Mouse (Mus musculus) gastrocnemius, adult 18-20 months (tissue): ENCODE measurements around the gene Gm813. TPM values are rescaled to one million over a fixed set of nuclear protein-coding genes. Genes with fewer than 3 reads are reported as not detected.
A peak's percentile ranks its signal among the peaks of the same experiment; 100 is the strongest.
"Not testable (repeated sequence)": the region's sequence is repeated elsewhere in the genome, so short reads cannot be mapped to it uniquely, and the experiment has no call there.

ENCODE experiments used
- DNase-seq: peaks from one replicate; pipeline ENCODE4 v3.0.0; 2021; ENCODE audit warnings: low spot score
- long read RNA-seq, 2 experiments: library from polyadenylated mRNA; stranded (forward); transcript quantifications; one replicate each; pipeline ENCODE4 v2.0.0; 2021
- total RNA-seq, 2 experiments: library from RNA; stranded (reverse); gene quantifications; 2 replicates each; pipeline ENCODE4 v1.2.3; 2021

Gm813 gene
- total RNA-seq = not detected
- long read RNA-seq, experiment 1 = 0 reads
- long read RNA-seq, experiment 2 = 0 reads

DNA sequence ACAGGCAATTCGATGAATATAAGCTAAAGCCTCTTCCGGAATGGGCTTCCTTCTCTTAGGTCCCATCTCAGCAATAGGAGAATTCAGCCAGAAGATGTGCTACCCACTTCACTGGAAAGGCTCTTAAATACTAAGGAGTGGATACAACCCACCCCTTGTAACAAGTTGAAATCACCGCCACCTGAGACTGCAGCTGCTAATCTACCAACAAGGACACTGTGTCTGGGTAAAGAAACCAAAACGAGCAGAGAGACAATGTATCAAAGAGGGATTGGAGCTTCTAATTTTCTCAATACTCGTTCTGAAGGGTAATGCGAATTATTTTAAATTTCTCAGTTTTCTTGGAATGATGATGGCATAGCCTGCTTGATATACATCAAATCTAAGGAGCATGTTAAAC lies at the start of gene Gm813:
Gene Gm813 (minus strand): TSS at position 101 of the 400 bp plus-strand sequence.
- DNase-seq = no peak

DNA sequence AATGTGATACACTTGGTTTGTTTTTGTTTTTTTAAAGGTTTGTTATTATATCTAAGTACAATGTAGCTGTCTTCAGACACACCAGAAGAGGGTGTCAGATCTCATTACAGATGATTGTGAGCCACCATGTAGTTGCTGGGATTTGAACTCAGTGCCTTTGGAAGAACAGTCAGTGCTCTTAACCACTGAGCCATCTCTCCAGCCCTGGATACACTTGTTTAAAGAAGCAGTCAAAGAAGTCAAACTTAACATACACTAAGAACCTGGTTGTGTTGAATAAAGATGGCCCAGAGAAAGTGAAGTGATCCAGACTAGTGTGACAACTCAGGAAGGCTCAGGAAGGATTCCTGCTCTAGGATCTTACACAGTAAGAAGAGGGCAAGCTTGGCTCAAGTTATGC lies 48.4 kb upstream of the Gm813 start:
- DNase-seq = not testable (repeated sequence)

DNA sequence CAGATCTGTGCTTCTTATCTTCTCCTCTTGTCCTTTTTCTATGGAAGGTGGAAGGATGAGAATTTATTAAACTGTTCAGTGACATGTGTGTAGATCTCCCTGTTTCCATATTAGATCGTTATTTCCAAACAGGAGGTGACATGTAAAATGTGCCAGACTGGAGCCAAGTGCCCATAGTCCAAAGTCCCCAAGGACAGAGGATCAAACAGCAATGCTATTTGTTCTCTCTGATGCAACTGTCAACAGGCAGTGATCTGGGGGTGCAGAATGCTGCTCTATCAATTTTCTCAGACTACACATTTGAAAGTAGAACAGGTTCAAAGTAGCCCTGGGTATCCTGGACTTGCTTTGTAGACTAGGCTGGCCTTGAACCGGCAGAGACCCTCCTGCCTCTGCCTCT lies 47.0 kb upstream of the Gm813 start:
- DNase-seq = no peak

DNA sequence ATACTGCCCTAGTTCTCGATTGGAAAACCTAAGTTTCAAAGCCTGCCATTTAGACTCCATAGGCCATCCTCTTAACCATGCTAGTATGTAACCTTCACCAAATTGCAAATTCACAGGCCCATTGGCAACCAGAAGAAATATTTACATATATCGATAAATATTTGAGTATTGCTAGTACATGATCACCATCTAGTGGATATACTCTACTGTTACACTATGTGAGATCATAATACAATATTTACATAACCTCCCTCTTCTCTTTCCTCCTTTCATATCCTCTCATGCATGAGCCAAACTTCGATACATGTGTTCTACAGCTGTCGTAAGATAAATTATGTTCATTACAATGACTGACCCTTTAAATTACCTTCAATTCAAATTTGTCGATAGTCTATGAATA lies 46.2 kb upstream of the Gm813 start:
- no peak for DNase-seq

DNA sequence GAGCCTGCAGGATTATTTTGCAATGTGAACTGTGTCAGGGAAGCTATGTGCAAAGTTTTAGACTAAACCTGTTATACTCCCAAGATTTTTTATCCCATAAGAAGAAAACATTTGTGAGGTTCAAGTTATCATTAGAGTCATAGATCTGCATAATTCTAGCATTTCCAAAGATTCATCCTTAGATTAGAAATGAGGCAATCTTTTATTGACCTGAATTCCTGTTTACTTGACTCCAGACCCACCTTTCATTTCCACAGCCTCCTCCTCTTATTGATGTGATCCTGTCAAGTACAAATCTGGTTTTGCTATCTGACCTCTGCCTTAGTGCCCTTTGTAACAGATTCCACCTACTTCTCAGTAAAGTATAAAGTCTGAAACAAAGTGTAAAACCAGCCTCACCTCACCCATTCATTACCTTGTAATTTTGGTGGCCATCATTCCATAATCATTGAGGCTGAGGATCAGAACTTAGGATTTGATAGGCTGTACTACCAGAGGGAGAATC lies 45.6 kb upstream of the Gm813 start:
- no peak for DNase-seq

DNA sequence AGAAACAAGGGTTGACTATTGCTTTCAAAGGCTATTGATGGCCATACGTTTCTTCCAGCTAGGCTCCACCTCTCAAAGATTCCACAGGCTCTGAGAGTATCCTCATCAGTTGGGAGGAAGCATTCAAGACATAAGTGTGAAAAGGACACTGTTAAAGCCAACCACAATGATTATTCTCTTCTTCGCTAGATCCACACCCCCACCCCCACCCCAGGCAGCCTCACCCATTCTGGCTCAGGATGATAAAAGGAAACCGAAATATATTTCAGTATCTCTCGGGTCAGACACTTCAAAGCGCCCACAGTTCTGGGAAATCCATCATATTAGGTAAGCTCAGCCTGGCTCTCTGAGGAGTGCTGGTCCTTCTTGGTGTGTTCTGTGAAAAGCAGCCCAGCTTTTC lies 45.0 kb upstream of the Gm813 start:
- no peak for DNase-seq

DNA sequence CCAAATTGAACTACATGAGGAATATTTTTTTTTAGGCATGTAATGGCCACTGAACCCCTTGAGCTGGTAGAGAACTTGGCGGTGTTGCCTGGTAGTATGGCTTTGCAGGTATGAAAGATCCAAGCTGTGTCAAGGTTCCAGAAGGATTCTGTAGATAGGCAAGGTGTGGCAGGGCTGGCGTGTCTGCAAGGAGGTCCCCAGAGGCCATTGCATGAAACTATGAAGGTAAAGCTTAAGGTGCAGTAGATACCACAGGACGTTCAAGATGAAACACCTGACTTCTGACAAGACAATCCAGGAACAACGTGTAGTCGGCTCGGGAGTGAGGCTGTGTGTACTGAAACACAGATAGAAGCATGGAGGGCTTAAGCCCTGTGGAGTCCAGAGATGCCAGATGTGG lies 41.9 kb upstream of the Gm813 start:
- DNase-seq = no peak

DNA sequence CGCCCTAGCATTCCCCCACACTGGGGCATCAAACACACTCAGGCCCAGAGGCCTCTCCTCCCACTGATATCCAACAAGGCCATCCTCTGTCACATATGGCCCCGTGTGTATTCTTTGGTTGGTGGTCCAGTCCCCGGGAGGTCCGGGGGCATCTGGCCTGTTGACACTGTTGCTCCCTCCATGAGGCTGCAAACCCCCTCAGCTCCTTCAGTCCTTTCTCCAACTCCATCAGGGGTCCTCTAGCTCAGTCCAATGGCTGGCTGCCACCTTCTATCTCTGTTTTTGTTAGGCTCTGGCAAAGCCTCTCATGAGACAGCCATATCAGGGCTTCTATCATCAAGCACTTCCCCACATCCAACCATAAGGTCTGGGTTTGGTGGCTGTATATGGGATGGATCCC lies 39.7 kb upstream of the Gm813 start:
- DNase-seq = no peak

DNA sequence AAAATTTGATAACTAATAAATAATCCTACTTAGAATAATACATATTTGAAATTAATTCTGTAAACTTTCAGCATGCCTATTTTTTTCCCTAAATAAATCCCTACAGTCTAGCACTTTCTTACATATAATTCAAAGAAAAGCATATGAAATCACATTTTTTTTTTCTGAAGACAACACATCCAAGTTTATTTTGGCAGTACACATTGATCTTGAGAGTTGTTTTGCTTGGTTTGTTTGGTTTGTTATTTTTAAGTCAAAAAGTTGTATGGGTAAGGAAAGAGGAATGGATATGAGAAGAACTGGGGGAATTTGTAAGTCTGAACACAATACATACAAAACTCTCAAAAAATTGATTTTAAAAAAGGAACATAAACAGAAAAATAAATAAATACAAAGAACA lies 39.0 kb upstream of the Gm813 start:
- no peak for DNase-seq

DNA sequence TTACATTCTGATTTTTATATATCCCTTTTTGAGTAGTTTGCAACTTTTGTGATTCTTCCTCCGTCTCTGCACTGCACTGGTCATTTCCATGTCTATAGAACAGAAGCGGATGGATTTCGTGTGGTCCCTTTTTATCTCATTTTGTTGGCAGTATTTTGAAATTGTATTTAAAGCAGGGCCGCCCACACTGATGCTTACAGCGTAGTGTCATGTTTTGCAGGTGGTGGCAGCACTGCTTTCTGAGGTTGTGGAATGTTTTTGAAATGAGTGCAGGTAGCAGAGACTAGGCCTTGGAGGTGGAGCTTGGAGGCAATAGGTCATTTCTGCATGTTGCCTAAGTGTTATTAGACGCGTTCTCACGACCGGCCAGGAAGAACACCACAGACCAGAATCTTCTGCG lies 33.2 kb upstream of the Gm813 start:
- no peak for DNase-seq

DNA sequence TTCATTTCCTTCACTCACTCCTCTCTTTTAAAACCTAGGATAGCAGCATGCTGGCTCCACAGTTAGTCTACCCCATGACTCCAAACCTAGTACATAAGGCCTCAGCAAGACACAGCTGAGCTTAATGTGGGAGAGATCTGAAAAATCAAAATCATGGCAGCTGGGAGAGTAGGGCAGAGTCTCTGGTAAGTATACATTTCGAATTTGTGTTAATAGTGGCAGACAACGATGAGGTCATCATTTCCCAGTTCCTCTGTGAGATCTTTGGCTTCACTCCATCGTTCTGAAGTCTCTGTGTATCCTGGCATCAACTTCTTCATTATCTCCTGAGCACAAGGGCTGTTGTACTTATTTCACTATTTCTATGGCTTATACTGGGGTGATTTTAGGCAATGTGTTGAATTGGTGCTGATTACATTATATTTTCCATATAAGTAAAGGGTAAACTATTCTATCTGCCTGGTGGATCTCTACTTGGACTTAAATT lies 22.0 kb upstream of the Gm813 start, which contains the start of gene E330017A01Rik:
Gene E330017A01Rik (minus strand): TSS at position 51 of the 487 bp plus-strand sequence.
- no peak for DNase-seq

DNA sequence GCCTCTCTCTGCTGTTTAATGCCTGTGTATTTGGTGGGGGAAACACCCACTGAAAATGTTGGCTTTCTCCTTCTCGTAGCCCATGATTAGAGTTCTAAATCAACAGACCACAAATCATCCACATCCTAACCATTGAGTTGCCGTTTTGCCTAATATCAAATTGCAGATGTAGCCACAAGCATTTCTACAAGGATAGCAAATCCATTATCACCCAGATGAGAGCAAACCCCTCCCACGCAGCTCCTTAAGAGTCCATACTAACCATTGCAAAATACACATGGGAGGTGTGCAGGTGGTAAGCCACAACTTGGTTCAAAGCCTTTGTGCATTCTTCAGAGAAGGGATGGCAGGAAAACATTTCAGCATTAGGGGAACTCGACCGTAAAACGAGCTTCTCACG lies 21.2 kb upstream of the Gm813 start:
- DNase-seq = no peak

DNA sequence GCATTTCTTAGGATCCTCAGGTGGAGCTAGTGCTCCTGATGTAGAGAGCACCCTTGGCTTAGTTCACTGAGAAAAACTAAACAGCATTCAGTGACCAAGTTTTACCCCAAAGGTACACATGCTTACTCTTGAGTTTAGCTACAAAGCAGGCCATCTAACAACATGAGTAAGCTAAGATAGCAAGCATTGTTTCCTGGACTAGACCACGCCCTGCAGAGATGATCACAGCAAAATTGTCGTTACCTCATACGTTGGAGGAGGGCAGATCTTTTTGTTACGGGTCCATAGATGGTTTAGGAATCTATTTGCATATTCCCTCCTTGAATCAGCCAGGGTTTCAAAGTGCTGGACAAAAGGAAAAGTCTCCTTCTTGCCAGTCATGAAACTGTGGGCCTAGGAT lies 20.7 kb upstream of the Gm813 start:
- DNase-seq = no peak

DNA sequence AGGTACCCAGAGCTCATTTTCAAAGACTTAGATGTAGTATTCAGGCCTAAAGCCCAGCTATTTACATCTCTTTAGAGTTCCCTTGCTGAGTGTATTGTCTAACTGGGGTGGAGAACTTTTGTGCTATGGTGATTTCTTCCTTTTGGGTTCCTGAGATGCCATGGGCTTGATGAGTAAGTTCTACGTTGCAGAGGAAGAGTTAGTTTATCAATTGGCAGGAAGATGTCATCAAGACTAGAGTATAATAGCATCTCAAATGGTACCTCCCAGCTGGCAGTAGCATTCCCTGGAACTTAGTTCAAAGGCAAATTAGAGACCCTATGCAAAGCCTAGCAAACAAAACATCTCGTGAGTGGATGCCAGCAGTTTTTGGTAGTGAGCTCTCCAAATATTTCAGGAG lies 19.1 kb upstream of the Gm813 start:
- DNase-seq = no peak

DNA sequence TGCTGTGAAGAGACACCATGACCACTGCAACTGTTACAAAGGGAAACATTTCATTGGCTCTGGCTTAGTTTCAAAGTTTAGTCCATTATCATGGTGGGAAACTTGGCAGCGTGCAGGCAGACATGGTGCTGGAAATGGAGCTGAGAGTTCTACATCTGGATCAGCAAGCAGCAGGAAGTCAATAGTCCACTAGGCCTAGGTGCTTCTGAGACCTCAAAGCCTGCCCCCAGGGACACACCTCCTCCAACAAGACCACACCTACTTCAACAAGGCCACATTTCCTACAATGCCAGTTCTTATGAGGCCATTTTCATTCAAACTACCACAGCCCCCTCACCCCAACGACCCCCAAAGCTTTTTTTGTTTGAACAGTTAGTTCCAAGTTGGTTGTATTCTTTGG lies 13.0 kb upstream of the Gm813 start:
- no peak for DNase-seq

DNA sequence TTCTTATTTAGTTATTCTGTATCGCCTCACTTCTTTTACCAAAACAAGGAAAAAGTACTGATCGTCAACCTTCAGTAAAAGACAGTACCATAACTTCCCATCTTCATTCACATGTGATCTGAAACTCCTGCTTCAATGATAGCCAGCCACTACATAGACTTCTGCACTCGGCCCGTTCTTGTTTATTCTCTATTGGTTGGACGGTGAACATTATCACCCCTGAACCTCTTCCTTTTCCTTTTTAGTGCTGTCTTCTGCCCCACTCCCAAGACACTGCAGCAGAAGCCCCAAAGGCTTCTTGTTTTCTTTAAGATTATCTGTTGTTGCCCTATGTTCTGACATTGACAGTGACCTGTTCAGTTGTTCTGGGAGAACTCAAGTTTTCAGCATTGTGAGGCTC lies 12.2 kb upstream of the Gm813 start:
- DNase-seq = no peak

DNA sequence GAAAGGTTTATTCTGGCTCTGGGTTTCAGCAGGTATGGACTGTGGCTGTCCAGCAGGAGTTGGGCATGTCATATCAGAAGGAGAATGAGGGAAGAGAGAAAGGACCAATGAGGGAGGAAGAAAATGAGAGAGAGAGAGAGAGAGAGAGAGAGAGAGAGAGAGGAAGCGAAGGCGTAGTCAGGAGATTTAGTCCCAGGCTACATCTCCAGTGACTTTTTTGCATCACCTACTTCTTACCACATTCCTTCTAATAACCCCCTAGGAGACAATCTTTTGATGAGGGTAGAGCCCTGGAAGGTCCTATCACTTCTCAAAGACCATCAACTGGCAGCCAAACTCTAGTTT lies 11.5 kb upstream of the Gm813 start:
- DNase-seq = no peak

DNA sequence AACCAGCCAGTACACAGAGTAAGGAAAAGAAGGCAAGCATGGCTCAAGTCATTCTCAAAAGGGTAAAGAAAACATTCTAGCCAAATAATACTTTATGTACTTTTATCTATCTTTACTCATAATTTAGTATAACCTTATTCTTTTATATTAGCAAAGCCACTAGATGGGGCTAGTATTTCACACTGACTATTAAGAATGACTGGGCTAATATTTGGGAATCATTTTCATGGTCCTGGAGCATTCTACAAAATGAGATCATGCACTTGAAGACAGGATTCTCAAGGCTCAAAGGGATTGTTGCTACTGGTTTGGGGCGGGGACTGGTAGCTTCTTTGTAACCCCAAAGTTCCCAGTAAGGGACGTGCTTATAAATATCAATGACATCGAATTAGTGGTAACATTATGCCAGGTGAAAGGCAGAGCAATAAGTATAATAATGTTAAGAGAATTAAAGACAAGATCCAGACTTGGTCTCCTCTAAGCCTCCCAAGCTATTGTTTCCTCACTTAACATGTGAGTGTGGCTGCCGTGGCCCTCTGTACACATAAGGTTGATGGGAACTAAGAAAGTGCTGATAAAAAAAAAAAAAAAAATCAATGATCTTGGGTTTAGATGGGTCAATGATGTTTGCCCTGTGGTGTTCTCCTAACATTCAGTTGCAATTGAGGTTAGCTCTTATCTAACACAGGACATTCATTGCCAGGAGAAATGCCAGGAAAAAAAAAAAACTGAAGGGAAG lies 11.0 kb upstream of the Gm813 start:
- DNase-seq = no peak

DNA sequence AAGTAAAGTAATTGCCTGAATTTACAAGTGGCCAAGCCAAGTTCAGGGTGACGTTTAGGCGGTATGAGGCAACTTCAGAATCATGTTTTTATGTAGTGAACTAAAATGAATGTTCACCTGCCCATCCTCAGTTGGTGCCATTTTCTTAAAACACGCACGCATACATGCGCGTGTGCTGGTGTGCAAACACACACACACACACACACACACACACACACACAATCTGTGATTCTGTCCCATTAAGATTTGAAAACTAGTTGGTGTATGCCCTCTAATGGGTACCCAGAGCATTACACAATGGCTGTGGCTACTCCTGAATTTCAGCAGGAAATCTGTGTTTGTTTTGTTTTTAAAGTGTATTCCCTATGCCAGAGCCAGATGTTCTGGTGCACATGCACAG lies 7.2 kb upstream of the Gm813 start:
- DNase-seq = peak; percentile 51

DNA sequence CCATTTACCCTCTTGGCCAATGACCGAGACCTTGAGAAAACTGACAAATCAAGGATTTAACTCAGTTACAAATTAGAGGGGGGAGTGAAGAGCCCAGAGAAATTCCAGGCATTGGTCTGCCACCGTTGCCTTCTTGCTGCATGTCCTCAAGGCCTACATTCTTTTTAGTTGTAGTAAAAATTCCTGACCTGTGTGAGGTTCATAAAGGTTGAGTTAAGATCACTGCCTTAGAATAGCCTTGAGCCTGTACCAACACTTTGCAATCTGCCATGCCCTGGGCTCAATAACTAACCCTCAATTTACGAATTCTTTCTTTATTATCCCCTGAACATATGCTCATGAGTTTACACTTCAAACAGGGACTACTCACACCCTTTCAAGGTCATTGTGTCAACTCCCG lies 6.3 kb upstream of the Gm813 start:
- DNase-seq = no peak

DNA sequence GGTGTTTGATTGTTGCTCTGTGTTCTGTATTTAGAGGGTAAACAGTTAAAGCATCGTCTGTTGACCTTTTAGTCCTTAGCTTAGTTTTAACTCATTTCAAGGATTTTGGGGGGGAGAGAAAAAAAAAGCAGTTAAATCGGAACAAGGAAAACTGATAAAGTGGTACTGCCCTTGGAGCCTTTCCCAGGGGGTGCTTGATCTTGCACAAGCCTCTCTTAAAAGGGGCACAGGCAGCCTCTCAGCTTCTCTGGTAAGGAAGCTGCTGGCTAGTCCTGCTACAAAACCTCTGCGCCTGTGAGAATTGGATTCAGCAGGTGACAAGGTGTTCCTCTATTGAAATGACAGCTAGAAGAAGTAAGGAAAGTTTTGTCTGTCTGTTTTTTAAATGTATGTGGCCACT lies 5.6 kb upstream of the Gm813 start:
- no peak for DNase-seq

DNA sequence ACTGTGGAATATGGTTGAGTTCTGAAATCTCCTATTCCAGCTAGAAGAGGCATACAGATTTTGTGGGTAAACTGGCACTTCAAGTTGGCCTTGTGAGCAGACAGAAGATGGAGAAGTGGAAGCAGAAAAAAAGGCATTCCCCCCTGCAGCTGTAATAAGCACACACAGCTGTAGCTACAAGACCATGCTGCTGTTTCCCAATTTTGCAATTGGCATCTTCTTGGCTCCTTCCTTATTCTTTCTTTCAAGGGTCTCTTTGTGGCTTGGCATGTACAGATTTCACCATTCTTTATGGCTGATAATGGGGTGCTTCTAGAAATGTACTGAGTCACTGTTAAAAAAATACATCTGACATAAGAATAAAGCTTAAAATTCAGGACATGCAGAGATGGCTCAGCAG lies 568 bp upstream of the Gm813 start:
- no peak for DNase-seq

DNA sequence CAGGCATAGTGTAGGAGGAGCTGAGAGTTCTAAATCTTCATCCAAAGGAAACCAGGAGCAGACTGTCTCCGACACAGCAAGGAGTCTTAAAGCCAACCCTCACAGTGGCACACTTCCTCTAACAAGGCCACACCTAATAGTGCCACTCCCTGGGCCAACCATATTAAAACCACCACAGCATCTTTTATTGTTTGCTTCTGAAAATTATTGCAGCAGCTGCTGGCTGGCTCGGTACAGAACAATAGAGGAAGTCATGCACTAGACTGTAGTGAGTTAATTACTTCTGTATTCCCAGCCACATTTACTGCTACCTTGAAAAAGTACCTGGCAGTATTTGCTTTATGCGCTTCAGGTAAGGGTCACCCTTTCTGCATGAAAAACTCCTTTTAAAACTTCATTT lies 3.8 kb downstream of the Gm813 start:
- DNase-seq = no peak

DNA sequence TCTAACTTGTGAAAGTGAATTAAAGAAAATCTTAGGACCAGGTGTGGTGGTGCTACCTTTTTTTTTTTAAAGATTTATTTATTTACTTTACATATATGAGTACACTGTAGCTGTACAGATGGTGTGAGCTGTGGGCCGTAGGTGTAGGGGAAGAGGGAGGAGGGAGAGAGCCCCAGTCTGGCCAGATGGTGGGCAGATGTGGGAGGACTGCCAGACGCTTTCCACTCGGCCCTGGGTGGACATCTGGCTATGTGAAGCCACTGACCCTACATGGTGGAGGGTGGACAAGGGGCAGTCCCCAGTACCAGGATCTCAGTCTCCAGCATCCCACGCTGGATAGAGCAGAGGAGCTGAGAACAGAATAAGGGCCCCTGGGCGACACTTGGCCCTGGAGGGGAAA lies 9.7 kb downstream of the Gm813 start:
- DNase-seq = no peak
